Mouse (Mus musculus) ES-E14 (cell line): ENCODE measurements around the gene Gm10570. TPM values are rescaled to one million over a fixed set of nuclear protein-coding genes. Genes with fewer than 3 reads are reported as not detected.
A peak's percentile ranks its signal among the peaks of the same experiment; 100 is the strongest.

ENCODE experiments used
- DNase-seq: peaks from one replicate; pipeline ENCODE4 v3.0.0-alpha.2; 2013; ENCODE audit warnings: low read depth, low spot score
- H3K27ac ChIP-seq: 2 replicates; pipeline ENCODE4 v1.5.1; 2012; ENCODE audit warnings: low read depth, mild to moderate bottlenecking, low read length, moderate library complexity, mixed read lengths; ENCODE audit not compliant: poor library complexity, insufficient read depth, severe bottlenecking
- H3K36me3 ChIP-seq: 2 replicates; pipeline ENCODE4 v1.6.1; 2012; ENCODE audit warnings: mild to moderate bottlenecking, low read length, moderate library complexity, mixed read lengths; ENCODE audit not compliant: control insufficient read depth, poor library complexity, insufficient read depth, severe bottlenecking
- H3K4me1 ChIP-seq, 2 experiments: fragments of 150-350 bp in 1 of 2; sonication (generic) in 1 of 2; 2 replicates each; pipeline ENCODE4 v1.6.1; 2012; ENCODE audit warnings: low read length in 2 of 2, mild to moderate bottlenecking in 1 of 2, mixed read lengths in 1 of 2; ENCODE audit not compliant: control insufficient read depth in 2 of 2, insufficient read depth in 2 of 2, poor library complexity in 1 of 2
- H3K4me3 ChIP-seq, 2 experiments: fragments of 150-350 bp in 1 of 2; sonication (generic) in 1 of 2; 2 replicates each; pipeline ENCODE4 v1.5.1; 2012; ENCODE audit warnings: low read length in 2 of 2, low read depth in 1 of 2, mild to moderate bottlenecking in 1 of 2, mixed read lengths in 1 of 2; ENCODE audit not compliant: insufficient read depth in 1 of 2, poor library complexity in 1 of 2, severe bottlenecking in 1 of 2
- H3K9ac ChIP-seq: 2 replicates; pipeline ENCODE4 v1.6.1; 2012; ENCODE audit warnings: low read depth, mild to moderate bottlenecking, low read length, mixed read lengths; ENCODE audit not compliant: poor library complexity, insufficient read depth, severe bottlenecking
- H3K9me3 ChIP-seq: fragments of 150-350 bp; sonication (generic); 2 replicates; pipeline ENCODE4 v1.6.1; 2012; ENCODE audit warnings: low read depth, mild to moderate bottlenecking, low read length; ENCODE audit not compliant: control insufficient read depth, insufficient read depth
- CHD2 ChIP-seq: IDR thresholded peaks from 2 replicates; pipeline ENCODE4 v1.6.1; 2014; ENCODE audit warnings: mild to moderate bottlenecking, low read depth, low read length, inconsistent platforms
- HCFC1 ChIP-seq: IDR thresholded peaks from 2 replicates; pipeline ENCODE4 v1.6.1; 2012; ENCODE audit warnings: low read length, inconsistent platforms, borderline replicate concordance; ENCODE audit not compliant: insufficient read depth
- MAFK ChIP-seq: IDR thresholded peaks from 2 replicates; pipeline ENCODE4 v1.6.1; 2014; ENCODE audit warnings: mild to moderate bottlenecking, low read depth, low read length, inconsistent platforms; ENCODE audit not compliant: insufficient read depth
- ZC3H11A ChIP-seq: IDR thresholded peaks from 2 replicates; pipeline ENCODE4 v1.6.1; 2012; ENCODE audit warnings: low read depth, mild to moderate bottlenecking, inconsistent platforms, low read length, borderline replicate concordance
- ZNF384 ChIP-seq: IDR thresholded peaks from 2 replicates; pipeline ENCODE4 v1.6.1; 2012; ENCODE audit warnings: low read depth, low read length, inconsistent platforms
- in situ Hi-C, 2 experiments: fragments of 600-800 bp; cut with MboI; formaldehyde crosslinking; loops; one replicate each; pipeline ENCODE4 v1.15.1; 2025; ENCODE audit warnings: low sequenced_read_pairs in 2 of 2, inconsistent platforms in 1 of 2; ENCODE audit not compliant: unreplicated experiment in 2 of 2
- total RNA-seq: library from RNA; depleted of rRNA; stranded (reverse); fragments of 300-350 nt; gene quantifications from 2 replicates; pipeline ENCODE4 v1.2.3, GENCODE M21; 2012; rRNA removed

The Gm10570 gene
- total RNA-seq, 1 experiment = 0.49 TPM

GRCm38 (mm10) chr4:130264698-130265349 lies 43.6 kb downstream of the Gm10570 start:
- H3K4me1 ChIP-seq = peaks cover 3 to 26% of the 10 kb centered on the region in 2 experiments; a peak in 2 of 4 replicates
- TF ChIP-seq ZNF384 (no peak), MAFK (no peak), CHD2 (no peak), ZC3H11A (no peak), HCFC1 (no peak)
- in situ Hi-C loops = no loop called here
- H3K9me3 ChIP-seq = no peaks in the 10 kb centered on the region
- DNase-seq = peak; percentile 73
- H3K27ac ChIP-seq = no peak overlapping the region
- H3K4me3 ChIP-seq = peak overlapping the region in 1 of 2 experiments; percentile 53; a peak in 2 of 4 replicates
- H3K9ac ChIP-seq = no peak overlapping the region
- H3K36me3 ChIP-seq = no peaks in the 10 kb centered on the region

- H3K4me1 ChIP-seq = peaks cover 3 to 26% of the 10 kb centered on the region in 2 experiments; a peak in 2 of 4 replicates
- no peaks in the 10 kb centered on the region for H3K9me3 ChIP-seq
- H3K36me3 ChIP-seq = no peaks in the 10 kb centered on the region; the same call in 1 of the 2 replicates
- DNase-seq = no peak
- in situ Hi-C loops = no loop called here
- TF ChIP-seq HCFC1 (no peak), ZC3H11A (no peak), CHD2 (no peak), ZNF384 (no peak), MAFK (no peak)
- H3K9ac ChIP-seq = 0 out of 2 replicates have a peak overlapping the region, but pooled peaks have one; percentile 10
- H3K4me3 ChIP-seq = no peak overlapping the region; a peak in 1 of 4 replicates
- H3K27ac ChIP-seq = no peak overlapping the region
Measured at GRCm38 (mm10) chr4:130264131-130264530, 44.3 kb downstream of the Gm10570 start.

- H3K9ac ChIP-seq = no peak overlapping the region
- no peak for DNase-seq
- in situ Hi-C loops = no loop called here
- no peak for TF ChIP-seq CHD2
- no peak for TF ChIP-seq HCFC1
- no peak overlapping the region for H3K4me3 ChIP-seq
- H3K9me3 ChIP-seq = no peaks in the 10 kb centered on the region
- H3K36me3 ChIP-seq = peaks cover 4% of the 10 kb centered on the region; the same call in 1 of the 2 replicates
- H3K4me1 ChIP-seq = peaks cover 0 to 10% of the 10 kb centered on the region in 2 experiments; a peak in 2 of 4 replicates
- no peak overlapping the region for H3K27ac ChIP-seq
Measured at GRCm38 (mm10) chr4:130260406-130260805, 48.1 kb downstream of the Gm10570 start.

Other genes with a start within 250 kb of the Gm10570 start
- 25.4 and 36.2 TPM in 2 replicates for gene Pef1, start 206.1 kb downstream of the Gm10570 start, total RNA-seq
- 0.16 and 0.22 TPM in 2 replicates for gene Hcrtr1, start 169.3 kb downstream of the Gm10570 start, total RNA-seq
- gene Tinagl1, start 133.6 kb downstream of the Gm10570 start, total RNA-seq = 22.5 and 43.7 TPM in 2 replicates
- 0.09 and 0.53 TPM in 2 replicates for gene Gm853, start 86.3 kb downstream of the Gm10570 start, total RNA-seq
- gene Serinc2, start 29.5 kb downstream of the Gm10570 start, total RNA-seq = 4.6 and 8.0 TPM in 2 replicates
- gene Fabp3, start 79 bp downstream of the Gm10570 start, total RNA-seq = 97.5 and 145 TPM in 2 replicates
- gene Zcchc17, start 51.3 kb upstream of the Gm10570 start, total RNA-seq = 22.3 and 33.3 TPM in 2 replicates
- gene Snrnp40, start 51.5 kb upstream of the Gm10570 start, total RNA-seq = 136 and 147 TPM in 2 replicates